Mouse (Mus musculus): ENCODE data around the gene Insyn1.

GRCm38 (mm10) chr9:58532236-58532635 is 43.8 kb downstream of the Insyn1 start:
- TF ChIP-seq CTCF (IDR thresholded peaks at IDR 0.05; ENCODE audit: borderline replicate concordance, extremely low read depth, insufficient read depth, insufficient read length), result no peak
- TF ChIP-seq POLR2A (IDR thresholded peaks at IDR 0.05; ENCODE audit: borderline replicate concordance, extremely low read depth, insufficient read depth, insufficient read length, poor library complexity, severe bottlenecking), result no peak

Data from brain, embryonic 14.5 days (tissue).